Mouse (Mus musculus): ENCODE measurements at regions not wholly inside any gene's neighbourhood (a gene's known extent, or its start where the extent isn't known, plus 50 kb on each side); places are given as distances from the start of the nearest gene placed in this dataset.

DNA sequence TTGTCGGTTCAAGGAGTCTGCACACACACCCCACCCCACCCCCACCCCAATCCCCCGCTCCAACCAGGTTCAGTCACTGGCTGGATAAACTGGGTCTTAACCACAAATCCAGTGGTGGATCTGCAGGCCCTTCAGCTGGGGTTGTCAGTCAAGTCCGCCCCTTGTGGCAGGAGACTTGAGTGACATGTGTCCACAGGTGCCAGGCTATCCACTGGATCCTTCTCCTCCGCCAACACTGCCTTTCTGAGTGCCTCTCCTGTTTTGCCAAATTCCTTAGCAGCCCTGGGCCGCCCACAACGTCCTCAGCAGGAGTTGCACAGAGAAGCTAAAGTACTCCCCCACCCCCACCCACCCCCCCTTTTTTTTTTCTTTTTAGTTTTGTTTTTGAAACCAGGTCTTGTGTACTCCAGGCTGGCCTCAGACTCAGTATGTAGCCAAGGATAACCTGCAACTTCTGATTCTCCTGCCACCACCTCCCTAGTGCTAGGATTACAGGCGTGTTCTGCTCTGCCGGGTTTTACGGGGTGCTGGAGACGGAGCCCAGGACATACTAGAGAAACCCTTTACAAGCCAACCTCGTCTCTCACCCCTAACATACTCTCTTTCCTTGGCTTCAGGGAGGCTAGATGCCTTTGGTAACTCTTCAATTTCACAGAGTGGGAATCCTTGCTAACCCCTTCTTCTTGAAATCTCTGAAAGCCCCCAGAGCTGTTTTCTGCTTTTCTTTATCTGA is 57.2 kb upstream of the Zfp280d start:
- DNase-seq (ENCODE audit: low spot score in 2 of 2) = no peak

DNA sequence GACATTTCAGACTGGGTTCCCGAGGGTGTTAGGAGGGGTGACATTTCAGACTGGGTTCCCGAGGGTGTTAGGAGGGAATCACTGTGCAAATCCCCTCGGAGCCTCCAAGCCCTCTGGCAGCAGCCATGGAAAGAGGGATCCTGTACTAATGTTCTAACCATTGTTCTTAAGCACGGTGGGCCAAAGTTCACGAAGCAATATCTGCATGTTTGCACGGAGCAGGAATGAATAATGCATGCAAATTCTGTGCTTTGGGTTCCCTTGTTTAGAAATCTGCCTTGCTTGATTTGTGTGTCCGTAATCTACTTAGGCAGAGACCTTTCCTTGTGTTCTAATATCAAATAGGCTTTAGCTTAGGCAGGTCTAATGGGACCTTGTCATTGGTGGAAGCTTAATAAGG is 55.9 kb upstream of the Zfp280d start:
- DNase-seq (ENCODE audit: low spot score in 2 of 2) = no peak

GRCm38 (mm10) chr9:72219892-72220291 is 54.8 kb upstream of the Zfp280d start:
- DNase-seq (ENCODE audit: low spot score in 2 of 2) = no peak

DNA sequence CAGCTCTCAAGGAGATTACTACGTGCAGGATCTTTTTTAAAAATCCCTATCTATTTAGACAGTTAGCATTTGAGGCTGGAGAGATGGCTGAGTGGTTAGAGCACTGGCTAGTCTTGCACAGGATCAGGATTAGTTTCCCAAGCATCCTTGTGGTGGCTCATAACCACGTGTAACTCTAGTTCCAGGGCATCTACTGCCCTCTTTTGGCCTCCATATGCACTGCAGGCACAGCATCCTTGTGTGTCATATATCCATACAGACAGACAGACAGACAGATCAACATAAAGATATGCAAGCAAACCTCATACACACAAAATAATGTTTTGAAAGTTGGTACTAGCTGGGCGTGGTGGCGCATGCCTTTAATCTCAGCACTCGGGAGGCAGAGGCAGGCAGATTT is 53.3 kb upstream of the Zfp280d start:
- no peak for DNase-seq (ENCODE audit: low spot score in 2 of 2)
